Mouse (Mus musculus) myocyte (in vitro differentiated cells): Measurements from ENCODE around the gene Gm20388.
A peak's percentile ranks its signal among the peaks of the same experiment; 100 is the strongest.

Source experiments
- CEBPB ChIP-seq: IDR thresholded peaks from 2 replicates; pipeline ENCODE4 v1.6.1; 2011; ENCODE audit warnings: mild to moderate bottlenecking, moderate library complexity; ENCODE audit not compliant: poor library complexity, insufficient read depth, severe bottlenecking
- MYOD1 ChIP-seq, 3 experiments: IDR thresholded peaks; one replicate each; pipeline ENCODE4 v1.6.1; 2011; ENCODE audit warnings: control low read depth in 2 of 3, low read depth in 2 of 3, mild to moderate bottlenecking in 2 of 3, moderate library complexity in 1 of 3; ENCODE audit not compliant: insufficient read length in 2 of 3, control insufficient read depth in 1 of 3
- TCF12 ChIP-seq: IDR thresholded peaks from one replicate; pipeline ENCODE4 v1.6.1; 2011; ENCODE audit warnings: mild to moderate bottlenecking, control low read depth; ENCODE audit not compliant: poor library complexity, insufficient read depth, severe bottlenecking
- USF1 ChIP-seq: IDR thresholded peaks from one replicate; pipeline ENCODE4 v1.6.1; 2011; ENCODE audit warnings: low read depth, mild to moderate bottlenecking, control low read depth, moderate library complexity

DNA sequence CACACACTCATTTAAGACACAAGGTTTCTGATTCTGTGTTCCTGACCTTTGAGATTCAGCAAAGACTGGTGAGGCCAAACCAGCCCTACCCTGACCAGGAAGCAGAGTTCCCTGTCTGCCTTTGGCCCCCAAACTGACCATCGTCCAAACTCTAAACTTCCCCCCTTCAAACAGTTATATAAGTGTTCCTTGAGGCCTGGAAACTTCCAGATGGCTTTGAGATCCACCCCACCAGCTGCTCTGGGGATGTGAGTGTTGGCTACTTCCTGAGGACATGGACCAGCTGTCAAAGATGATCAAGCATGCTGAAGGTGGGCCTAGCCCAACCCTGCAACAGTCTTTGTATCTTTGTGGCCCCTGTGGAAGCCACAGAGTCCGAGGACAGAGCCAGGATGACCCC, 146.4 kb downstream of the Gm20388 start:
- TF ChIP-seq USF1, result no peak
- no peak for TF ChIP-seq CEBPB
- peak in 2 of 3 experiments; percentile 70 to 78 for TF ChIP-seq MYOD1 (IDR thresholded peaks at IDR 0.05; ENCODE audit: control insufficient read depth in 1 of 3, insufficient read length in 2 of 3, low read depth in 2 of 3)
- no peak for TF ChIP-seq TCF12
